Mouse (Mus musculus): ENCODE measurements around the gene Dpep3. TPM values are rescaled to one million over a fixed set of nuclear protein-coding genes. Genes with fewer than 3 reads are reported as not detected.
"Not testable (repeated sequence)": the region's sequence is repeated elsewhere in the genome, so short reads cannot be mapped to it uniquely, and the experiment has no call there.

Dpep3 gene
- total and polyA plus RNA-seq, 3 experiments, result 0.05 TPM; not detected in 2

DNA sequence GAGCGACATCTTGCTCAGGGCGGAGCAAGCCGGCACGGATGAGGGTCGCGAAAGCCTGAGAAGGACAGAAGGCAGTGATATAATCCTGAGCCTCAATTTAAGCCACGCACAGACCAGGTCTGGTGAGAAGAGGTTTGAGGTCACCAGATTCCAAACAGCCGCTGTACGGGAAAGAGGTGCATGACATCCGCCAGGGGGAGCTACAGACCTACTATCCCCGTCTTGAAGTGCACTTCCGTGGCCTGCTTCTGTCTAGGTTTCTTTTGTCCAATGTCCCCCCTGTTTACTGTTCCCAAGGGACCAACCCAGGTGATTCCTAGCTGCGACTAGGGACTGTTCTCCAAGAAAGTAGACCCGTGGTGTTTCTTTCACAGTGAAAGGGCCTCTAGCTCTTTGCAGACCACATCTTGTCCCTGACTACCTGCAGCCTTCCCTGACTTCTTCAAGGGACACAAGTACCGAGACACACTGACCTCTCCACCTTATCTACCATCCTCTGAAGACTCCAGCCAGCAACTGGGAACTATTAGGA is 11.7 kb upstream of the Dpep3 start, which contains the start of gene Dus2:
Gene Dus2 (plus strand): TSS at position 482 of the 532 bp plus-strand sequence.
- Histone ChIP-seq H3K4me1 (ENCODE audit: insufficient read depth, low read depth, low read length) (peaks cover 15% of the 10 kb centered on the region), H3K4me3 (ENCODE audit: low read depth, low read length) (no peak within 1 kb of the TSS), H3K9me3 (replicated peaks) (no peaks in the 10 kb centered on the region), H3K36me3 (replicated peaks) (no peaks in the 10 kb centered on the region), H3K27me3 (ENCODE audit: insufficient read depth, low read length) (peaks cover 34% of the 10 kb centered on the region)
- peak; percentile 73 for DNase-seq (ENCODE audit: low spot score)
- peak; percentile 40; the same call in 1 of the 2 replicates for ATAC-seq (ENCODE audit: extremely low read depth, insufficient number of reproducible peaks, low FRiP score, poor library complexity, severe bottlenecking)
- TF ChIP-seq TAL1 (conservative IDR thresholded peaks at IDR 0.05; ENCODE audit: low read depth, low read length) (no peak), CTCF (IDR thresholded peaks at IDR 0.05; ENCODE audit: low read depth, low read length) (peak; percentile 81)

DNA sequence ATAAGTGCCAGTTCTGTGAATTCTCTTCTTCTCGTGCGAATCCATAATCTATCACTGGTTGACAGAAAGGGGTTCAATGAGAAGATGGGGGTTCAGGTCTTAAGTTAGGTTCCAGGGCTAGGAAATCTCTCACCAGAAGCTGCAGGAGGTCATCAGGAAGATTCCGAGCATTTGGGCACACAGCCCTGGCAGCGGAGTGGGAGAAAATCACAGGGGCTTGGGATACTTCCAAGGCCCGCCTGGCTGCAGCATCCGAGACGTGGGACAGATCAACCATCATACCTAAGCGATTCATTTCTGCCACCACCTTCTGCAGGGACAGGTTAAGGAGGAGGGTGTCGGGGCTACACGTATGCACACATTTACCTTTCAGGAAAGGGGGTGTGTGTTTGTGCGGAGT is 9.3 kb upstream of the Dpep3 start:
- H3K36me3 ChIP-seq (replicated peaks), result no peaks in the 10 kb centered on the region
- DNase-seq (ENCODE audit: low spot score) (no peak), ATAC-seq (ENCODE audit: extremely low read depth, insufficient number of reproducible peaks, low FRiP score, poor library complexity, severe bottlenecking) (no peak)
- peaks cover 51% of the 10 kb centered on the region for H3K27me3 ChIP-seq (ENCODE audit: insufficient read depth, low read length)
- no peaks in the 10 kb centered on the region for H3K9me3 ChIP-seq (replicated peaks)
- TF ChIP-seq POLR2AphosphoS5 (IDR thresholded peaks at IDR 0.05; ENCODE audit: insufficient replicate concordance, low read depth, low read length) (no peak), CTCF (IDR thresholded peaks at IDR 0.05; ENCODE audit: low read depth, low read length) (no peak), TAL1 (conservative IDR thresholded peaks at IDR 0.05; ENCODE audit: low read depth, low read length) (no peak), GATA2 (IDR thresholded peaks at IDR 0.05; ENCODE audit: borderline replicate concordance, low read depth, low read length) (no peak), GATA1 (IDR thresholded peaks at IDR 0.05; ENCODE audit: borderline replicate concordance, low read length) (no peak)
- H3K4me3 ChIP-seq (ENCODE audit: low read depth, low read length), result no peak overlapping the region
- H3K4me1 ChIP-seq (ENCODE audit: insufficient read depth, low read depth, low read length), result peaks cover 15% of the 10 kb centered on the region

DNA sequence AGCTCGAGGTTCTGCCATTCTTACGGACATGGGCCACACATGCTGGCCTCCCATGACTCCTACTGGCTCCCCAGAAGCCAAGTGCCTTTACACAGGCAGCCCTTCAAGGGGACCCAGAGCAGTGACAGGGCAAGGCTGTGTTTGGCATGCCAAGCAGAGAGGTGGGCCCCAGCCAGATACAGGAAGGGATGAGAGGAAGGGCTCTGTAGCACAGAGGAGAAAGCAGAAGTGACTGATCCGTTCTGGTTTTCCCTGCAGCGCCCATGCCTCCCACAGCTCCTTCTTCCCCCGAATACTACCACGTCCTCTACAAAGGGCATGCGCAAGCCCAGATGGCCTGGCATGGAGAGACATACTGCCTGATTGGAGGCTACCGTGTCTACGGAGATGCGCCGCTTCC is 4.2 kb upstream of the Dpep3 start:
- H3K4me3 ChIP-seq (ENCODE audit: low read depth, low read length); H3K4me1 ChIP-seq (ENCODE audit: insufficient read depth, low read depth, low read length); DNase-seq (ENCODE audit: low spot score); H3K36me3 ChIP-seq (replicated peaks); ATAC-seq (ENCODE audit: extremely low read depth, insufficient number of reproducible peaks, low FRiP score, poor library complexity, severe bottlenecking); H3K9me3 ChIP-seq (replicated peaks): not testable (repeated sequence)
- peaks cover 48% of the 10 kb centered on the region for H3K27me3 ChIP-seq (ENCODE audit: insufficient read depth, low read length)

DNA sequence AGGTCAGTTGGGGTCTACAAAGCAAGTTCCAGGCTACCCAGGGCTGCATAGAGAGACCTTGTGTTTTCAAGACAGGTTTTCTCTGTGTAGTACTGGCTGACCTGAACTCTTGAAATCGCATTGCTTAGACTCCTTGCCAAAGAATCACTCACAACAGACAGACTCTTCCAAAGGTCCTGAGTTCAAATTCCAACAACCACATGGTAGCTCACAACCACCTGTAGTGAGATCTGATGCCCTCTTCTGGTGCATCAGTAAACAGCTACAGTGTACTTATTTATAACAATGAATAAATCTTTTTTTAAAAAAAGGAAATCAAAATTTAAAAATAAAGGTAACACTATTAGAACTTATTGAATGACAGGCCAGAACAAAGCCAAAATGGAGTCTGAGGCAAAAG is 1.9 kb upstream of the Dpep3 start:
- H3K9me3 ChIP-seq (replicated peaks), result no peaks in the 10 kb centered on the region; the same call in 1 of the 2 replicates
- DNase-seq (ENCODE audit: low spot score) (no peak), ATAC-seq (ENCODE audit: extremely low read depth, insufficient number of reproducible peaks, low FRiP score, poor library complexity, severe bottlenecking) (no peak)
- H3K4me3 ChIP-seq (ENCODE audit: low read depth, low read length), result no peak overlapping the region
- H3K36me3 ChIP-seq (replicated peaks), result no peaks in the 10 kb centered on the region
- H3K4me1 ChIP-seq (ENCODE audit: insufficient read depth, low read depth, low read length), result peaks cover 9% of the 10 kb centered on the region
- no peak for TF ChIP-seq GATA1 (IDR thresholded peaks at IDR 0.05; ENCODE audit: borderline replicate concordance, low read length)
- TF ChIP-seq TAL1 (conservative IDR thresholded peaks at IDR 0.05; ENCODE audit: low read depth, low read length), result no peak
- TF ChIP-seq GATA2 (IDR thresholded peaks at IDR 0.05; ENCODE audit: borderline replicate concordance, low read depth, low read length), result no peak
- no peak for TF ChIP-seq CTCF (IDR thresholded peaks at IDR 0.05; ENCODE audit: low read depth, low read length)
- TF ChIP-seq POLR2AphosphoS5 (IDR thresholded peaks at IDR 0.05; ENCODE audit: insufficient replicate concordance, low read depth, low read length), result no peak
- peaks cover 40% of the 10 kb centered on the region for H3K27me3 ChIP-seq (ENCODE audit: insufficient read depth, low read length)

DNA sequence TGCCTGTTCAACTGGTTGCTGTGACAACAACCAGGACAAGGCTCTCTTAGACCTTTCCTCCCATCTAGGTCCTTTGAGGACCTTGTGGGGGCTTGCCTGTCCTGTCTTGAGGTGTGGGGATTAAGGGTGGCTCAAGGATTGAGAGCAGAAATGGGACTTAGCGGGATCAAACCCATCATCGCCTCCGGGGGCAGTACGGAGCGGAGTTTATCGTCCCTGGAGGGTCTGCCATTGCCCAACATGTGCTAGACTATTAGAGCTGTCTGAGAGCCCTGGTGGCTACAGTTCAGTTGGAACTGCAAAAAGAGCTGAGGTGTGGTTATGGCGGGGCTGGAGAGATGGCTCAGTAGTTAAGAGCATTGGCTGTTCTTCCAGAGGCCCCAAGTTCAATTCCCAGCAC is 3.9 kb downstream of the Dpep3 start:
- H3K9me3 ChIP-seq (replicated peaks), result no peaks in the 10 kb centered on the region; the same call in 1 of the 2 replicates
- no peak for DNase-seq (ENCODE audit: low spot score)

DNA sequence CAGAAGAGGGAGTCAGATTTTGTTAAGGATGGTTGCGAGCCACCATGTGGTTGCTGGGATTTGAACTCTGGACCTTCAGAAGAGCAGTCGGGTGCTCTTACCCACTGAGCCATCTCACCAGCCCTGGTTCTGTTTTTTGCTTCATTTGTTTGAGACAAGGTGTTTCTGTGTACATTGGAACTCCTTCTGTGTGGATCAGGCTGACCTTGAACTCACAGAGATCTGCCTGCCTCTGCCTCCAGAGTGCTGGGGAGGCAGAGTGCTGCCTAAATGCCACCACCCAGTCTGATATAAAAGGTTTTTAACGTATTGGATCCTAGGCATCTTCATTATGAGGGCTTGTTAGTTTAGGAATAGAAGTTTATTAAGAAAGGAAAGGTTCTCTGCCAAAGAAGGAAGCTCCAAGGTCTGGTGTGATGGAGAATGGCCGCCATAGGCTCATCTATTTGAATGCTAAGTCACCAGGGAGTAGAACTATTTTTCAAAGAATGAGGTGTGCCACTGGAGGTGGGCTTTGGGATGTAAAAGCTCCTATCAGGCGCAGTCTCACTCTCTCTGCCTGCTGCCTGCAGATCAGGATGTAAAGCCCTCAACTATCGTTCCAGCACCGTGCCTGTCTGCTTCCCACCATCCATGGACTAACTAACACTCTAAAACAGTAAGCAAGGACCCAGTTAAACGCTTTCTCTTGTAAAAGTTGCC is 8.1 kb downstream of the Dpep3 start:
- Histone ChIP-seq H3K36me3 (replicated peaks) (no peaks in the 10 kb centered on the region), H3K4me3 (ENCODE audit: low read depth, low read length) (no peak overlapping the region), H3K4me1 (ENCODE audit: insufficient read depth, low read depth, low read length) (peaks cover 11% of the 10 kb centered on the region), H3K9me3 (replicated peaks) (no peaks in the 10 kb centered on the region), H3K27me3 (ENCODE audit: insufficient read depth, low read length) (peaks cover 9% of the 10 kb centered on the region; the same call in 1 of the 2 replicates)
- DNase-seq (ENCODE audit: low spot score), result no peak
- ATAC-seq (ENCODE audit: extremely low read depth, insufficient number of reproducible peaks, low FRiP score, poor library complexity, severe bottlenecking), result no peak
- TF ChIP-seq POLR2AphosphoS5 (IDR thresholded peaks at IDR 0.05; ENCODE audit: insufficient replicate concordance, low read depth, low read length) (no peak), CTCF (IDR thresholded peaks at IDR 0.05; ENCODE audit: low read depth, low read length) (no peak), GATA2 (IDR thresholded peaks at IDR 0.05; ENCODE audit: borderline replicate concordance, low read depth, low read length) (no peak), GATA1 (IDR thresholded peaks at IDR 0.05; ENCODE audit: borderline replicate concordance, low read length) (no peak), TAL1 (conservative IDR thresholded peaks at IDR 0.05; ENCODE audit: low read depth, low read length) (no peak)

More for the DNA sequence above, 3.9 kb downstream of the Dpep3 start:
- no peak for ATAC-seq (ENCODE audit: extremely low read depth, insufficient number of reproducible peaks, low FRiP score, poor library complexity, severe bottlenecking)
- H3K4me3 ChIP-seq (ENCODE audit: low read depth, low read length), result no peak overlapping the region
- peaks cover 19% of the 10 kb centered on the region for H3K27me3 ChIP-seq (ENCODE audit: insufficient read depth, low read length)
- TF ChIP-seq GATA2 (IDR thresholded peaks at IDR 0.05; ENCODE audit: borderline replicate concordance, low read depth, low read length) (no peak), TAL1 (conservative IDR thresholded peaks at IDR 0.05; ENCODE audit: low read depth, low read length) (no peak), POLR2AphosphoS5 (IDR thresholded peaks at IDR 0.05; ENCODE audit: insufficient replicate concordance, low read depth, low read length) (no peak), CTCF (IDR thresholded peaks at IDR 0.05; ENCODE audit: low read depth, low read length) (no peak), GATA1 (IDR thresholded peaks at IDR 0.05; ENCODE audit: borderline replicate concordance, low read length) (no peak)
- peaks cover 4% of the 10 kb centered on the region for H3K4me1 ChIP-seq (ENCODE audit: insufficient read depth, low read depth, low read length)
- no peaks in the 10 kb centered on the region for H3K36me3 ChIP-seq (replicated peaks)

Measured in G1E (cell line).